ENCODE assay signal across 24 mouse cellular contexts in the genomic region with DNA sequence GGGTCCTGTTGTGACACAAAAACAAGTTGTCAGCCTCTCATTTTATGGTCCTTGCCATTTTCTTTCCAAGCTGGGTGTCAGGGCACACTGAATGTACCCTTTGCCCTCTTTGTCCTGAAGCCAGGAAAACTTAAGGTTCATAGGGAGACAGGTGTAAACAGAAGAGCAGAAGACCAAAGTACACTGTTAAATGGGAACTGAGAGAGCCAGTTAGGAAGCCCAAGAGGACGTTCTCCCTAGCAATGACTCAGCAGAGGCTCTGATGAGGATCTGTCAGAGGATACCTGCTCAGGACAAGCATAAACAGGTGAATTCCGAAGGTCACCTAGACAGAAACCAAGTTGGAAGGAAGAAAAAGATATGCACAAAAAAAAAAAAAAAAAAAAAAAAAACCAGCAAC.
DNase-seq lines count a peak whose midpoint lies in the region; ATAC-seq and TF ChIP-seq lines count a peak whose summit lies in the region.
"Had no signal": no experiment of that assay in that cellular context is flagged by ENCODE, and none has a peak within 500 bp of the region (broad histone marks: within the 10 kb centered on the region; RNA-seq: fewer than 3 reads in every experiment).

No protein-coding gene starts in this region.

- H3K36me3 ChIP-seq in kidney, embryonic 16.5 days (ENCODE audit: insufficient read depth, low read length), result no peaks in the 10 kb centered on the region
- no peaks in the 10 kb centered on the region for H3K36me3 ChIP-seq in liver, embryonic 16.5 days (ENCODE audit: control insufficient read depth, insufficient read depth)
- H3K36me3 ChIP-seq in liver, embryonic 12.5 days, result no peaks in the 10 kb centered on the region
- no peaks in the 10 kb centered on the region for H3K36me3 ChIP-seq in midbrain, embryonic 11.5 days (ENCODE audit: control insufficient read depth, insufficient read depth, low read length)
- H3K36me3 ChIP-seq: hindbrain, embryonic 10.5 days; hindbrain, embryonic 15.5 days; limb, embryonic 10.5 days; limb, embryonic 15.5 days had no signal

- no peak for ATAC-seq in kidney, embryonic 16.5 days (ENCODE audit: low FRiP score, low TSS enrichment)
- ATAC-seq in liver, embryonic 16.5 days (ENCODE audit: low read depth), result peak; percentile 50; the same call in 1 of the 2 replicates
- no peak for ATAC-seq in liver, embryonic 12.5 days
- ATAC-seq in midbrain, embryonic 11.5 days (ENCODE audit: low FRiP score), result no peak
- ATAC-seq: CD4-positive, CD25-positive, alpha-beta regulatory T cell, adult 4 months; forebrain, embryonic 16.5 days had no signal

- peak; percentile 37 for DNase-seq in kidney, adult 18-20 months
- DNase-seq in kidney, postnatal 25 days, result peak; percentile 50 to 68
- DNase-seq in cerebellum, adult 2 months, result no peak
- no peak for DNase-seq in midbrain, embryonic 11.5 days (ENCODE audit: low spot score, missing footprints)
- DNase-seq: adrenal gland, postnatal 25 days; cerebellum, adult 11-12 months; cerebellum, postnatal 14 days; gastrocnemius, adult 2 months; heart, postnatal 14 days; layer of hippocampus, adult 9-11 months; lung, adult 2 months; lung, postnatal 10 days; midbrain, embryonic 14.5 days had no signal

- H3K9ac ChIP-seq in kidney, embryonic 16.5 days (replicated peaks; ENCODE audit: low read length), result no peak overlapping the region
- H3K9ac ChIP-seq in liver, embryonic 16.5 days (ENCODE audit: low read depth, low read length), result no peak overlapping the region
- no peak overlapping the region for H3K9ac ChIP-seq in liver, embryonic 12.5 days
- no peak overlapping the region for H3K9ac ChIP-seq in midbrain, embryonic 11.5 days (ENCODE audit: low read length)
- H3K9ac ChIP-seq: hindbrain, embryonic 15.5 days; limb, embryonic 15.5 days had no signal

- no peak for TF ChIP-seq CTCF in cerebellum, adult 2 months (IDR thresholded peaks at IDR 0.05; ENCODE audit: borderline replicate concordance, insufficient read depth, low read depth, low read length)

- no peak for TF ChIP-seq POLR2A in cerebellum, adult 2 months (IDR thresholded peaks at IDR 0.05; ENCODE audit: borderline replicate concordance, insufficient read depth, low read length)

- whole genome bisulfite sequencing in kidney, embryonic 16.5 days, result 87% methylated on average over 2 of the region's 2 CpGs
- WGBS in liver, embryonic 16.5 days (ENCODE audit: insufficient replicate concordance), result 22% methylated on average over 2 of the region's 2 CpGs
- WGBS in liver, embryonic 12.5 days (ENCODE audit: insufficient replicate concordance), result 51% methylated on average over 2 of the region's 2 CpGs
- WGBS in cerebellum, adult 2 months, result 85% methylated on average over 2 of the region's 2 CpGs
- 87% methylated on average over 2 of the region's 2 CpGs for WGBS in midbrain, embryonic 11.5 days

- no peak overlapping the region for H3K4me2 ChIP-seq in kidney, embryonic 16.5 days (replicated peaks; ENCODE audit: low read depth, low read length)
- no peak overlapping the region for H3K4me2 ChIP-seq in liver, embryonic 16.5 days (ENCODE audit: low read depth, low read length)
- H3K4me2 ChIP-seq in liver, embryonic 12.5 days, result no peak overlapping the region
- no peak overlapping the region for H3K4me2 ChIP-seq in midbrain, embryonic 11.5 days
- H3K4me2 ChIP-seq: hindbrain, embryonic 15.5 days; limb, embryonic 15.5 days had no signal

- no peaks in the 10 kb centered on the region for H3K9me3 ChIP-seq in kidney, embryonic 16.5 days (ENCODE audit: low read length)
- no peaks in the 10 kb centered on the region for H3K9me3 ChIP-seq in liver, embryonic 16.5 days (replicated peaks; ENCODE audit: control insufficient read depth, low read length)
- H3K9me3 ChIP-seq in liver, embryonic 12.5 days (replicated peaks), result no peaks in the 10 kb centered on the region
- H3K9me3 ChIP-seq in midbrain, embryonic 11.5 days (ENCODE audit: control insufficient read depth, low read length), result no peaks in the 10 kb centered on the region
- H3K9me3 ChIP-seq: hindbrain, embryonic 10.5 days; hindbrain, embryonic 15.5 days; limb, embryonic 10.5 days; limb, embryonic 15.5 days had no signal

- no peak overlapping the region for H3K4me3 ChIP-seq in kidney, embryonic 16.5 days (ENCODE audit: low read length)
- no peak overlapping the region for H3K4me3 ChIP-seq in liver, embryonic 16.5 days (ENCODE audit: low read depth, low read length)
- no peak overlapping the region for H3K4me3 ChIP-seq in liver, embryonic 12.5 days
- no peak overlapping the region for H3K4me3 ChIP-seq in cerebellum, adult 2 months (replicated peaks; ENCODE audit: insufficient read depth, low read depth, low read length)
- H3K4me3 ChIP-seq in midbrain, embryonic 11.5 days (ENCODE audit: low read depth, low read length), result no peak overlapping the region
- H3K4me3 ChIP-seq: erythroblast, embryonic 14.5 days; gastrocnemius, adult 2 months; hindbrain, embryonic 10.5 days; hindbrain, embryonic 15.5 days; limb, embryonic 10.5 days; limb, embryonic 15.5 days had no signal

- no peaks in the 10 kb centered on the region for H3K27me3 ChIP-seq in kidney, embryonic 16.5 days (ENCODE audit: insufficient read depth, low read length)
- no peaks in the 10 kb centered on the region for H3K27me3 ChIP-seq in liver, embryonic 16.5 days (ENCODE audit: control insufficient read depth, insufficient read depth, low read depth, low read length)
- no peaks in the 10 kb centered on the region for H3K27me3 ChIP-seq in liver, embryonic 12.5 days (replicated peaks)
- H3K27me3 ChIP-seq in cerebellum, adult 2 months (ENCODE audit: control insufficient read depth, insufficient read depth, low read length), result no peaks in the 10 kb centered on the region
- no peaks in the 10 kb centered on the region for H3K27me3 ChIP-seq in midbrain, embryonic 11.5 days (ENCODE audit: control insufficient read depth, insufficient read depth, low read length)
- H3K27me3 ChIP-seq: hindbrain, embryonic 15.5 days; limb, embryonic 15.5 days had no signal

- H3K4me1 ChIP-seq in kidney, embryonic 16.5 days (ENCODE audit: insufficient read depth, low read length), result peaks cover 3% of the 10 kb centered on the region; the same call in 1 of the 2 replicates
- H3K4me1 ChIP-seq in liver, embryonic 16.5 days (ENCODE audit: control insufficient read depth, low read depth, low read length), result no peaks in the 10 kb centered on the region; the same call in 1 of the 2 replicates
- no peaks in the 10 kb centered on the region; the same call in 1 of the 2 replicates for H3K4me1 ChIP-seq in liver, embryonic 12.5 days
- no peaks in the 10 kb centered on the region for H3K4me1 ChIP-seq in cerebellum, adult 2 months (ENCODE audit: control insufficient read depth, insufficient read depth, low read length)
- H3K4me1 ChIP-seq in midbrain, embryonic 11.5 days (ENCODE audit: control insufficient read depth, insufficient read depth, low read length), result no peaks in the 10 kb centered on the region
- H3K4me1 ChIP-seq: hindbrain, embryonic 10.5 days; hindbrain, embryonic 15.5 days; limb, embryonic 15.5 days had no signal

- no peak overlapping the region for H3K27ac ChIP-seq in kidney, embryonic 16.5 days (ENCODE audit: low read length)
- H3K27ac ChIP-seq in liver, embryonic 16.5 days (ENCODE audit: low read length), result no peak overlapping the region
- H3K27ac ChIP-seq in liver, embryonic 12.5 days, result no peak overlapping the region
- no peak overlapping the region for H3K27ac ChIP-seq in cerebellum, adult 2 months (ENCODE audit: insufficient read depth, low read length)
- no peak overlapping the region for H3K27ac ChIP-seq in midbrain, embryonic 11.5 days (ENCODE audit: low read depth, low read length)
- H3K27ac ChIP-seq: gastrocnemius, adult 2 months; hindbrain, embryonic 10.5 days; hindbrain, embryonic 15.5 days; limb, embryonic 10.5 days; limb, embryonic 15.5 days; macrophage had no signal

Comparison
In these comparisons a context has a peak if more than half of its experiments do, and no peak if none do; other contexts are left out.
1. DNase-seq: peak in kidney, adult 18-20 months (single experiment) and kidney, postnatal 25 days (2 of 2); none in cerebellum, adult 2 months (0 of 2) and midbrain, embryonic 11.5 days (single experiment).